Mouse (Mus musculus) kidney, postnatal 0 days (tissue): ENCODE measurements around the gene Rab27a. TPM values are rescaled to one million over a fixed set of nuclear protein-coding genes. Genes with fewer than 3 reads are reported as not detected.

Experiments
- ATAC-seq: fragments of 200-750 bp; cut with Nextera tagmentation; replicated peaks from 2 replicates; pipeline ENCODE4 v1.8.0; 2017; ENCODE audit warnings: low read depth, moderate number of reproducible peaks, moderate TSS enrichment, moderate library complexity; ENCODE audit not compliant: low FRiP score
- DNase-seq: peaks from one replicate; pipeline ENCODE4 v3.0.0-alpha.2; 2016; ENCODE audit warnings: low spot score
- H3K27ac ChIP-seq: fragments of 300-500 bp; sonication (generic); 2 replicates; pipeline ENCODE4 v1.5.1; 2014; ENCODE audit warnings: mild to moderate bottlenecking
- H3K27me3 ChIP-seq: fragments of 300-500 bp; sonication (generic); 2 replicates; pipeline ENCODE4 v1.6.1; 2014; ENCODE audit warnings: low read length, mixed read lengths; ENCODE audit not compliant: insufficient read depth
- H3K36me3 ChIP-seq: fragments of 300-500 bp; sonication (generic); 2 replicates; pipeline ENCODE4 v1.6.1; 2014; ENCODE audit warnings: low read length, mixed read lengths; ENCODE audit not compliant: insufficient read depth
- H3K4me1 ChIP-seq: fragments of 300-500 bp; sonication (generic); replicated peaks from 2 replicates; pipeline ENCODE4 v1.6.1; 2014; ENCODE audit warnings: antibody characterized with exemption, low read length, mixed read lengths; ENCODE audit not compliant: insufficient read depth
- H3K4me2 ChIP-seq: fragments of 300-500 bp; sonication (generic); 2 replicates; pipeline ENCODE4 v1.6.1; 2014; ENCODE audit warnings: mild to moderate bottlenecking, low read length, moderate library complexity, mixed read lengths
- H3K4me3 ChIP-seq: fragments of 300-500 bp; sonication (generic); replicated peaks from 2 replicates; pipeline ENCODE4 v1.5.1; 2014; ENCODE audit warnings: low read depth, low read length
- H3K9ac ChIP-seq: fragments of 300-500 bp; sonication (generic); 2 replicates; pipeline ENCODE4 v1.6.1; 2014; ENCODE audit warnings: low read depth, low read length
- H3K9me3 ChIP-seq: fragments of 300-500 bp; sonication (generic); replicated peaks from 2 replicates; pipeline ENCODE4 v1.6.1; 2016; ENCODE audit warnings: low read length, inconsistent platforms, mixed read lengths
- CTCF ChIP-seq: IDR thresholded peaks from 2 replicates; pipeline ENCODE4 v1.5.1; 2016; ENCODE audit warnings: antibody characterized with exemption, low read depth, mild to moderate bottlenecking, moderate library complexity
- WGBS: fragments of 180-500 bp; shearing (Covaris S2); extraction: QIAGEN DNeasy Blood & Tissue Kit; methylation state at CpG from one replicate; pipeline ENCODE4 v1.1.7; 2014; 5-methylcytosine and 5-hydroxymethylcytosine counted together
- polyA plus RNA-seq: library from polyadenylated mRNA; unstranded; fragments of >200 nt; fragmentation: Nextera tagmentation; extraction: Ambion mirVana; gene quantifications from 2 replicates; pipeline ENCODE4 v1.2.1, GENCODE M21; 2015

Gene Rab27a
- 8.9 and 9.1 TPM in 2 replicates for polyA plus RNA-seq

GRCm38 (mm10) chr9:73044146-73045079 is at the start of gene Rab27a:
Gene Rab27a (plus strand): TSS chr9:73044854.
- WGBS, result 1% methylated on average over 41 of the region's 41 CpGs
- DNase-seq (peak; percentile 94), ATAC-seq (peak; percentile 47)
- Histone ChIP-seq H3K9me3 (no peaks in the 10 kb centered on the region), H3K9ac (peak within 1 kb of the TSS; percentile 63), H3K4me1 (peaks cover 16% of the 10 kb centered on the region), H3K4me2 (peak within 1 kb of the TSS; percentile 96), H3K27ac (no peak within 1 kb of the TSS), H3K4me3 (peak within 1 kb of the TSS; percentile 49), H3K27me3 (no peaks in the 10 kb centered on the region), H3K36me3 (no peaks in the 10 kb centered on the region)
- TF ChIP-seq CTCF, result peak; percentile 97

- H3K27me3 ChIP-seq, result no peaks in the 10 kb centered on the region
- H3K9ac ChIP-seq, result no peak overlapping the region
- H3K9me3 ChIP-seq, result no peaks in the 10 kb centered on the region
- DNase-seq (no peak), ATAC-seq (no peak)
- no peaks in the 10 kb centered on the region for H3K36me3 ChIP-seq
- TF ChIP-seq CTCF, result no peak
- no peak overlapping the region for H3K4me3 ChIP-seq
- no peaks in the 10 kb centered on the region for H3K4me1 ChIP-seq
- H3K4me2 ChIP-seq, result no peak overlapping the region
- H3K27ac ChIP-seq, result no peak overlapping the region
Measured at GRCm38 (mm10) chr9:72996167-72996566, 48.5 kb upstream of the Rab27a start.

GRCm38 (mm10) chr9:72996806-72997205 is 47.8 kb upstream of the Rab27a start:
- Histone ChIP-seq H3K36me3 (peaks cover 2% of the 10 kb centered on the region; the same call in 1 of the 2 replicates), H3K27me3 (no peaks in the 10 kb centered on the region), H3K27ac (no peak overlapping the region), H3K9me3 (no peaks in the 10 kb centered on the region), H3K9ac (no peak overlapping the region), H3K4me3 (no peak overlapping the region), H3K4me2 (no peak overlapping the region), H3K4me1 (no peaks in the 10 kb centered on the region)
- no peak for DNase-seq
- no peak for ATAC-seq
- 73% methylated on average over 7 of the region's 7 CpGs for WGBS
- TF ChIP-seq CTCF, result no peak

DNA sequence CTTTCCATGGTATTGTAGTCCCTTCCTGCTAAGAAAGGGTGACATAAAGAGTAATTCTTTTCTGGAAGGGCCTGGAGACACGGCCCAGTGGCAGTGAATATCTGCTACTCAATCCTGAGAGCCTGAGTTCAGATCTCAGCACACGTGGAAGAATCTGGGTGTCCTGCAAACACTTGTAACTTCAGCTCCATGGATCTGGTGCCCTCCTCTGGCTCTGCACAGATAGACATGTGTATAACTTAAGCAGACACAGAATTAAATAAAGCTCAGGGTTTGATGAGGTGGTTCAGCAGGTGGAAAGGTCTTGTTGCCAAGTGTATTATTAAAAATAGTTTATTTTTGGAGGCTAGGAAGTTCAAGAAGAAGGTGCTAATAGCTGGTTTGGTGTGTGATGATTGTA is 44.2 kb upstream of the Rab27a start:
- Histone ChIP-seq H3K9ac (no peak overlapping the region), H3K4me2 (no peak overlapping the region), H3K4me3 (no peak overlapping the region), H3K27ac (no peak overlapping the region), H3K36me3 (peaks cover 15% of the 10 kb centered on the region; the same call in 1 of the 2 replicates), H3K9me3 (no peaks in the 10 kb centered on the region), H3K4me1 (no peaks in the 10 kb centered on the region), H3K27me3 (no peaks in the 10 kb centered on the region)
- ATAC-seq (no peak), DNase-seq (no peak)
- TF ChIP-seq CTCF, result peak; percentile 43; the same call in 1 of the 2 replicates
- WGBS, result 70% methylated on average over 2 of the region's 2 CpGs

GRCm38 (mm10) chr9:73001314-73002011 is 43.2 kb upstream of the Rab27a start:
- WGBS, result 91% methylated on average over 13 of the region's 13 CpGs
- H3K36me3 ChIP-seq, result peaks cover 20% of the 10 kb centered on the region; the same call in 1 of the 2 replicates
- H3K4me2 ChIP-seq, result no peak overlapping the region
- TF ChIP-seq CTCF, result no peak
- no peak overlapping the region for H3K9ac ChIP-seq
- H3K27ac ChIP-seq, result no peak overlapping the region
- no peak for DNase-seq
- no peak overlapping the region for H3K4me3 ChIP-seq
- no peaks in the 10 kb centered on the region for H3K9me3 ChIP-seq
- no peaks in the 10 kb centered on the region for H3K27me3 ChIP-seq
- no peaks in the 10 kb centered on the region for H3K4me1 ChIP-seq
- no peak for ATAC-seq

DNA sequence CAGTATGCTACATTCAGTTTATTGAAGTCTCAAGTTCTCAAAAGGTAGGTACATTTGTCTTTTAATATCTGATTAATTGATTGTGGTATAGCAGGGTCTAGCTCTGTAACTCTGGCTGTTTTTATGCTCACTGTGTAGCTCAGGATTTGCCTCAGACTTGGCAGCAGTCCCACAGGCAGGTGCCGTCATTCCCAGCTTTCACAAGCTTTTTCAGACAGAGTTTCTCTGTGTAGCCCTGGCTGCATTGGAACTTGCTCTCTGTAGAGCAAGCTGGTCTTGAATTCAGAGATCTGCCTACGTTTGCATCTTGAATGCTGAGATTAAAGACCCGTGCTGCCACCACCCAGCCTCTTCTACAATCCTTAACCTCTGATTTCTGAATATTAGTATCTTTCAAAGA is 42.5 kb upstream of the Rab27a start:
- 75% methylated on average over 3 of the region's 3 CpGs for WGBS
- Histone ChIP-seq H3K4me1 (no peaks in the 10 kb centered on the region), H3K4me2 (no peak overlapping the region), H3K4me3 (no peak overlapping the region), H3K9me3 (no peaks in the 10 kb centered on the region), H3K9ac (no peak overlapping the region), H3K36me3 (peaks cover 20% of the 10 kb centered on the region; the same call in 1 of the 2 replicates), H3K27me3 (no peaks in the 10 kb centered on the region), H3K27ac (no peak overlapping the region)
- no peak for DNase-seq
- TF ChIP-seq CTCF, result no peak
- no peak for ATAC-seq
